Mouse (Mus musculus) spleen, adult 2 months (tissue): ENCODE measurements around the gene Vwa8. TPM values are rescaled to one million over a fixed set of nuclear protein-coding genes. Genes with fewer than 3 reads are reported as not detected.

Experiments used
- DNase-seq, 2 experiments: peaks; one replicate each; pipeline versions ENCODE4 v3.0.0 to v3.0.0-alpha.2; 2012 to 2021; ENCODE audit warnings: low spot score in 2 of 2, low read depth in 1 of 2
- H3K27ac ChIP-seq: fragments of 200-500 bp; 2 replicates; pipeline ENCODE4 v1.5.1; 2012; ENCODE audit warnings: low read length, inconsistent platforms; ENCODE audit not compliant: insufficient read depth
- H3K27me3 ChIP-seq: fragments of 200-500 bp; 2 replicates; pipeline ENCODE4 v1.6.1; 2012; ENCODE audit warnings: mild to moderate bottlenecking, moderate library complexity, low read length, inconsistent platforms; ENCODE audit not compliant: control insufficient read depth, insufficient read depth
- H3K36me3 ChIP-seq: fragments of 200-500 bp; 2 replicates; pipeline ENCODE4 v1.6.1; 2012; ENCODE audit warnings: mild to moderate bottlenecking, low read length, inconsistent platforms; ENCODE audit not compliant: control insufficient read depth, insufficient read depth
- H3K4me1 ChIP-seq: fragments of 200-500 bp; 2 replicates; pipeline ENCODE4 v1.6.1; 2011; ENCODE audit warnings: inconsistent platforms; ENCODE audit not compliant: control insufficient read depth, insufficient read depth, insufficient read length
- H3K4me3 ChIP-seq: fragments of 200-500 bp; 2 replicates; pipeline ENCODE4 v1.5.1; 2011; ENCODE audit warnings: mild to moderate bottlenecking, inconsistent platforms; ENCODE audit not compliant: insufficient read depth, insufficient read length; ENCODE audit errors: extremely low read depth
- CTCF ChIP-seq: fragments of 200-500 bp; IDR thresholded peaks from 2 replicates; pipeline ENCODE4 v1.5.1; 2011; ENCODE audit warnings: mild to moderate bottlenecking, inconsistent platforms; ENCODE audit not compliant: insufficient read depth, insufficient read length, insufficient replicate concordance; ENCODE audit errors: extremely low read depth
- POLR2A ChIP-seq: fragments of 200-500 bp; IDR thresholded peaks from 2 replicates; pipeline ENCODE4 v1.6.1; 2011; ENCODE audit warnings: low read depth, low read length, inconsistent platforms
- WGBS: fragments of 180-500 bp; shearing (Covaris S2); methylation state at CpG from one replicate; pipeline ENCODE4 v1.1.7; 2018; 5-methylcytosine and 5-hydroxymethylcytosine counted together
- polyA plus RNA-seq: library from polyadenylated mRNA; depleted of rRNA; stranded (reverse); fragments of >200 nt; gene quantifications from 2 replicates; pipeline ENCODE4 v1.2.3, GENCODE M21; 2012

Gene Vwa8
- polyA plus RNA-seq, 1 experiment, result 4.9 TPM

DNA sequence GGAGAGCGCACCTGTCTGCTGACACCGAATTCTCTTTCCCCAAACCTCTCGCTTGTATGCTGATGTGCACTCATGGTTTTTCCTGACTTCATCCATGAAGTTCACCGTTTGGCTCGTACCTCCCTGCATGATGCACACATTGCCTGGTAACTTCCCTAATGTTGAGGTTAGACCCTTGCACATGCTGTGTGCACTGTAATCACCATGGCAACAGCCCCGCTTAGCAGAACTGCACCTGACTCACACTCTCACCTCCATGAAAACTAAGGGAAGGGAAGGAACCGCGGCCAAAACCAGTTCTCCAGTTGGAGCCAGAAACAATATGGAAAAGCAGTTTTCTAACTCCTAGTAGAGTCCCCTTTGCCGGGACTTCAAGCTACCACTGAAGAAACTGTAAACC is 294.8 kb downstream of the Vwa8 start:
- WGBS, result 86% methylated on average over 9 of the region's 9 CpGs

DNA sequence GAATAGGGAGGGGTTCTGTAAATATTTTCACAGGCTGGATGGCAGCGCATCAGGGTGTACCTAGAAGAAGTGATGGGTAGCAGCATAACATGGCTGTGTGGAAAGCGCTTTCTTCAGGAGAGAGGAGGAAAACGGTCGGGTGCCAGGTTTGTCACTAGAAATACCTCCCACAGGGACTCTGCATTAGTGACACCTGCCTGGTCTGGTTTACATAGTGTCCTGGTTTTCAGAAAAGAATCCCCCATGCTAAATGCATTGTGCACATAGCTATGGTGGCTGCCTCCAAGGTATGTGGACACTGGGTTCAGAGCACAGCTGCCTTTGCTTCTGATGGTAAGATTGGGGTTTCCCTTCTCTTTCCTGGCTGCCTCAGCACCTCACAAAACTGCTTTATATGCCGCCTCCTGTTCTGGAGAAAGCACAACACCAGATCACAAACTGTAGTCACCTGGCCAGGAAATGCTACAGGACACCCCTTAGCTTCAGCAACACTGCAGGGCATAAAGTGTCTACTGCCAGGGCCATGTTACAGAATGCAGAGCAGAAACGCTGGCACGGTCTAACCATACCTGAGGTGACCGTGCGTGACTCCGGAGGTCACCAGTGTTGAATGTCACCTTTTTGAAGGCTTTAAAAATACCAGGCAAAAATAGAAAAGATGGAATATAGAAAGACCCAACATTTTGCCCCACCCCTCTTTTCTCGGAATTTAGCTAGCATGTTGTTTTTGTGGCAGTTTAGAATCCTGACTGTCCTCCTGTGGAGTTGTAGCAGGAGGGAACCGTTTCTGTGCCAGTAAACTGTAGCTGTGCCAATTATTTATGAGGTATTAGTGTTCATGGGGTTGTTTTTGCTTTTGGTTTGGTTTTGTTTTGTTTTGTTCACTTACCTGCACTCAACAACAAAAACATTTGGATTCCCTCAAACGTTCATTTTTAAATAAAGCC is 295.7 kb downstream of the Vwa8 start:
- DNase-seq, result no peak
- WGBS, result 92% methylated on average over 13 of the region's 13 CpGs
- no peaks in the 10 kb centered on the region for H3K4me1 ChIP-seq
- H3K36me3 ChIP-seq, result no peaks in the 10 kb centered on the region
- no peaks in the 10 kb centered on the region for H3K27me3 ChIP-seq
- H3K4me3 ChIP-seq, result no peak overlapping the region
- H3K27ac ChIP-seq, result no peak overlapping the region
- TF ChIP-seq CTCF (no peak), POLR2A (no peak)

More for the DNA sequence above, 294.8 kb downstream of the Vwa8 start:
- Histone ChIP-seq H3K36me3 (no peaks in the 10 kb centered on the region), H3K4me3 (no peak overlapping the region), H3K27me3 (no peaks in the 10 kb centered on the region), H3K4me1 (no peaks in the 10 kb centered on the region), H3K27ac (no peak overlapping the region)
- no peak for TF ChIP-seq CTCF
- no peak for TF ChIP-seq POLR2A
- no peak for DNase-seq

DNA sequence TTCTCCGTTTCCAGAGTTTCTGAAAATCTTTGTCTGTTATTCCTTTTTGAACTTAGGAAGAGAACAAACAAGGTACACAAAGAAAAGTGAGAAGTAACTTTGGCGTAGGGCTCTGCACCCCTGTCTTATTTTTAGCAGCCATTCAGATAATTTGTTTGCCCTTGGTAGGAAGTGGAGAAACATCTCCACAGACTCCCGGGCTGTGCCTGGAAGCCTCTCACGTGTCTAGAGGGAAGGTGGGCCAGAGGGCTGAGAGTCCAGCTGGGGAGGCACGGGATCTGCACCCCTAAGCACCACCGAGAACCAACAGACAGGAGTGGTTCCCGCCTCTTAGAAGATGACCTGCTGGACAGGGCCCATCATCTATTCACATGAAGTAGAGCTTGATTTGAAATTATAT is 302.9 kb downstream of the Vwa8 start:
- Histone ChIP-seq H3K27me3 (no peaks in the 10 kb centered on the region), H3K36me3 (no peaks in the 10 kb centered on the region), H3K4me1 (no peaks in the 10 kb centered on the region), H3K4me3 (no peak overlapping the region), H3K27ac (no peak overlapping the region)
- TF ChIP-seq POLR2A (no peak), CTCF (no peak)
- WGBS, result 68% methylated on average over 7 of the region's 7 CpGs
- no peak for DNase-seq

DNA sequence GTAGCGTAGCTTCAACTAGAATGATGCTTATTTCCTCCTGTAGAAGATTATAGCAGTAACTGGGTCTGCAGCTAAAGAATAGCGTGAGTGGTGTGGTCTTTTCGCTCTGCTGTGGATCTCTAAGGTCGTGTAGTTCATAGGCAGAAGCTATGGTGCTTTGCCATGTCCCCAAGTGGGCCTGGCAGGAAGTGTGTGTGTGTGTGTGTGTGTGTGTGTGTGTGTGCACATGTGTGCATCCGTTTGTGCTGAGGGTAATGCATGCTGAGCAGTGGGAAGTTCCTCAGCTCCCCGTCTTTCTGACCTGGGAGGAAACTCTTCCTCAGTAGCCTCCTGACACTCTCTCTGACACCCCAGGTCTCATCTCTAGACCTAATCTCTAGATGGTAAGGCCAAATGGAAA is 305.0 kb downstream of the Vwa8 start:
- DNase-seq, result peak in 1 of 2 experiments; percentile 21
- no peak for TF ChIP-seq CTCF
- no peak for TF ChIP-seq POLR2A
- Histone ChIP-seq H3K4me1 (no peaks in the 10 kb centered on the region), H3K27me3 (no peaks in the 10 kb centered on the region), H3K36me3 (no peaks in the 10 kb centered on the region), H3K4me3 (no peak overlapping the region), H3K27ac (no peak overlapping the region)
- 36% methylated on average over 6 of the region's 6 CpGs for WGBS

DNA sequence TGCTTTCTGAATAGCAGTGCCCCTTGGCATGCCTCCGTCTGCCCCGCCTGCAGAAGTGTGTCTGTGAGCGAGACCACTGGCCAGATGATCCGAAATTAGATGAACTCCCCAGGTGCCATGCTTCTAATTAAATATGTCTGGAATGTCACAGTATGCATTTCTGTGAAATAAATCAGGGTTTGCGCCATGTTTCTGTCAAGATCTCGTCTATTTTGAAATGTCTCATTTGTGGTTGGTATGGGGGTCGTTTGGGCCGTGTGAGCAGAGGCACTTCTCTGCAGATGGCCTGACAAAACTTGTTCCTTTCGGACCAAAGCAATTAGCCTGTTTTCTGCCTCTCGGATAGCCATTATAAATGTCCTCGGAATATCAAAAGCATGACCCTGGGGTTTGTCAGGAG is 306.1 kb downstream of the Vwa8 start:
- Histone ChIP-seq H3K27ac (no peak overlapping the region), H3K4me1 (no peaks in the 10 kb centered on the region), H3K4me3 (no peak overlapping the region), H3K36me3 (no peaks in the 10 kb centered on the region), H3K27me3 (no peaks in the 10 kb centered on the region)
- TF ChIP-seq CTCF (no peak), POLR2A (no peak)
- no peak for DNase-seq
- WGBS, result 86% methylated on average over 11 of the region's 11 CpGs

DNA sequence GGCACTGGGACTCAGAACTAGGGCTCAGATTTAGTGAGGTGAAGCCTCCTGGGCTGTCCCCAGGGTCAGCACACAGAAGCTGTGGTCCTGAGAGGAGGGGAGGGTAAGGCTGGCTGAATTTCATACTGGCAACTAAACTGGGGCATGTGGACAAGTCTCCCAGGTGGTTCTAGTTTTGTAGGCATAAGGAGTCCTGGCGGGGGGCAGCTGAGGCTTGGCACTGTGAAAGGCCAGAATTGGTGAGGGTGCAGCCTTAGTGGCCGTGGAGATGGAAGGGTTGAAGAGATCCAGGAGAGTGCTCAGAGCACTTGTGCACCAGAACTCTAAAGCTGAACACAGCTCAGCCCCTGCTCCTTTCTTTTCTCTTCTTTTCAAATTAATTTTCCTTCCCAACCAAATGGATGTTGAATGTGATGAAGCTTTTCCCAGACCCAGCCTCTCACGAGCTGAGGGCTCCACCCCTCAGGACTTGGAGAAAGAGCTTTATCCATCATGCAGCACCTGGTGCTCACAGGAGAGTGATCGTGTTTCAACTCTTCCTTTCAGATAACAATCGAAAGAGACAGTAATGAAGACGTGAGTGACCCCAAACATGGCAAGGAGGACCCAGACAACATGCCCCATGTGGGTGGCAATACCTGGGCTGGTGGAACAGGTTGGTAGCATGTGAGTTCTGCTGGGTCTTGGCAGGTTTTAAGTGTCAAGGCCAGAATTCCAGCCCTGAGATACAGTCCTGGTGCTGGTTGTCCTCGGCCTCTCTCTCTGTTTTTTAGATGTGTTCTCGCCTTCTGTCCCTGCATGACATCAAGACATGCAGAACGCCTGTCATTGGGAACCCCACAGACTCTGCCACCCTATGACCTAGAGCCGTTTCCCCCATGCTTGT is 307.9 kb downstream of the Vwa8 start:
- 0 out of 2 replicates have a peak, but pooled peaks cover 2% of the 10 kb centered on the region for H3K36me3 ChIP-seq
- no peak for DNase-seq
- no peak for TF ChIP-seq POLR2A
- no peak for TF ChIP-seq CTCF
- H3K4me1 ChIP-seq, result no peaks in the 10 kb centered on the region
- no peak overlapping the region for H3K27ac ChIP-seq
- no peak overlapping the region for H3K4me3 ChIP-seq
- H3K27me3 ChIP-seq, result no peaks in the 10 kb centered on the region
- 88% methylated on average over 10 of the region's 10 CpGs for WGBS
